Mouse (Mus musculus) macrophage (primary cell): ENCODE results near the gene Poll. TPM values are rescaled to one million over a fixed set of nuclear protein-coding genes. Genes with fewer than 3 reads are reported as not detected.
A peak's percentile ranks its signal among the peaks of the same experiment; 100 is the strongest.
"Not testable (repeated sequence)": the region's sequence is repeated elsewhere in the genome, so short reads cannot be mapped to it uniquely, and the experiment has no call there.

Source experiments
- H3K27ac ChIP-seq: fragments of 350-480 bp; formaldehyde crosslinking; 2 replicates; pipeline ENCODE4 v1.9.0; 2021
- H3K36me3 ChIP-seq: fragments of 350-480 bp; formaldehyde crosslinking; 2 replicates; pipeline ENCODE4 v1.9.0; 2021; ENCODE audit errors: inconsistent target
- H3K4me3 ChIP-seq: fragments of 350-480 bp; formaldehyde crosslinking; 2 replicates; pipeline ENCODE4 v1.9.0; 2021; ENCODE audit errors: inconsistent target
- H3K79me2 ChIP-seq: fragments of 350-480 bp; formaldehyde crosslinking; 2 replicates; pipeline ENCODE4 v1.9.0; 2021; ENCODE audit errors: inconsistent target
- WGBS: methylation state at CpG from one replicate; pipeline ENCODE4 v1.1.7; 2026; ENCODE audit warnings: inconsistent platforms; ENCODE audit not compliant: missing documents; 5-methylcytosine and 5-hydroxymethylcytosine counted together
- polyA plus RNA-seq: library from polyadenylated mRNA; stranded (reverse); fragments of 250-400 nt; gene quantifications from 3 replicates; pipeline ENCODE4 v1.2.4, GENCODE M21; 2018; ENCODE audit warnings: inconsistent platforms

The Poll gene
- polyA plus RNA-seq, 1 experiment from 2014 or later = 3.9 TPM

DNA sequence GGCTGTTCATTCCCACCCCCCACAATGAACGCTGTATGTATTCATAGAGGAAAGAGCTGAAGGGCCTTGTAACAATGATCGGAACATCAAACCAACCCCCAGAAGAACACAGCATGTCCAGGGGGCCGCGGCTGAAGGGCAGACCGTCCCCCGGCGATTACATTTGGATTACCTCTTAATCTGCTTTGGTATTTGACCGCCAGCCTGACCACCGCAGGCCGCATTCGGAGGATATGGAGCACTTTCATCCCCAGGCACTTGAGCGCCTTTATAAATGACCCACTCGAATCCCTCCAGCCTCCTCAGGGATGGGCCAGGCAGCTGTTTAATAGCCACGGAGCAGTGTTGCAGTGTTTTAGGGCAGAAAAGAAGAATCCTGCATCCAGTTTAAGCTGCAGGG is 7.0 kb upstream of the Poll start:
- Histone ChIP-seq H3K27ac (no peak overlapping the region), H3K79me2 (no peaks in the 10 kb centered on the region), H3K4me3 (no peak overlapping the region), H3K36me3 (peaks cover 23% of the 10 kb centered on the region)
- 93% methylated on average over 13 of the region's 14 CpGs for WGBS

DNA sequence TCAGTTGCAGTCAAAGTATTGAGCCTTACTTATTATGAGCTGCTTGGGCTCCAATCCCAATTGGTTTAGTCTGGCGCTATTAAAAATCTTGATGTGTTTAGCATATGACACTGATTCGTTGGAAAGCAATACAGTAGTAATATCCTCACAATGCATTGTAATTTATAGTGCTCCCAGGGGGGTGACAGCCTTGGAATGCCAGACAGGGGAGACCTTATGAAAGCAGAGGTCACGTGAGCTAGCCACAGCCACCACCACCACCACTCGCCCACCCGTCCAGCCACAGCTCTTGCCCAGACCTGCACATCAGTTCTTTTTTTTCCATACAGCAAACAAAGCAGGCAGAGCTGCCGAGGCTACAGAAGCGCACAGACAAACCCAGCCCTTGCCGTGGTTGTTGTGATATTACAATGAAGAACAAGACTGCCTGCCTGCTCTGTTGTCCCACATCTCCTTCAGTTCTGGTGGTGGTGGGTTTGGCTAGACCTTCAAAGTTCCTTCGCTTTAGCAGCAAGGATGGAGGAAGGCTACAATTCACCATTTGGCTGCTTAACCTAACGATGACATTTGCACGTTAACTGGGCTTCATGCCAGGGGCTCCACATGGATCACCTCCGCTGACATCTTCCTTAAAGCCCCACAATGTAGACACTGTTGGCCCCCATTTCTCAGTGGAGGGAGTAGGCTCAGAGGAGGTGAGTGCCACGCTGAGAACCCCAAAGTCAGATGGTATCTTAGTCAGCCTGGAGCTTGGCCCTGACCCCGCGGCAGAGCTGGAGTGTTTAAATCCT is 5.8 kb upstream of the Poll start:
- H3K79me2 ChIP-seq = no peaks in the 10 kb centered on the region
- peaks cover 12% of the 10 kb centered on the region; the same call in 1 of the 2 replicates for H3K36me3 ChIP-seq
- H3K4me3 ChIP-seq = no peak overlapping the region
- 92% methylated on average over 15 of the region's 15 CpGs for WGBS
- no peak overlapping the region for H3K27ac ChIP-seq

DNA sequence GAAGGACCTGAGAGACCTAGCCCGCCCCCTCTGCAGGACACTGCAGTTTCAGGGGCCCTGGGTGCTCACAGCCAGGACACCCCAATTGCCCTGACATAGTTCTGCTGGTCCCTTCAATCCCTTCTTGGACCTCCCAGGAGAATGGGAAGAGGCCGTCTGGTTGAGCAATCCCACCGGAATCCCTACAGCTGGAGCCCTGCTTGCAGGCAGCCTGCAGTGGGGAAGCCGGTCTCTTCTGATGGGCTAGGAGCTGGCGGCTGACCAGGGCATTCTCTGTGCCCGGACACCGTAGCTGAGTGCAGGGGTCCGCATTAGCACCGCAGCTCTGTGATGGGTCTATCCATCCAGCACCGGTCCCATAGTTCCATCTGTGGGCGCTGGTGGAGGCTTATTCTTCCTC is 6.2 kb downstream of the Poll start:
- Histone ChIP-seq H3K36me3 (peaks cover 13% of the 10 kb centered on the region; the same call in 1 of the 2 replicates), H3K4me3 (no peak overlapping the region), H3K27ac (no peak overlapping the region), H3K79me2 (no peaks in the 10 kb centered on the region)
- WGBS = 92% methylated on average over 11 of the region's 11 CpGs

DNA sequence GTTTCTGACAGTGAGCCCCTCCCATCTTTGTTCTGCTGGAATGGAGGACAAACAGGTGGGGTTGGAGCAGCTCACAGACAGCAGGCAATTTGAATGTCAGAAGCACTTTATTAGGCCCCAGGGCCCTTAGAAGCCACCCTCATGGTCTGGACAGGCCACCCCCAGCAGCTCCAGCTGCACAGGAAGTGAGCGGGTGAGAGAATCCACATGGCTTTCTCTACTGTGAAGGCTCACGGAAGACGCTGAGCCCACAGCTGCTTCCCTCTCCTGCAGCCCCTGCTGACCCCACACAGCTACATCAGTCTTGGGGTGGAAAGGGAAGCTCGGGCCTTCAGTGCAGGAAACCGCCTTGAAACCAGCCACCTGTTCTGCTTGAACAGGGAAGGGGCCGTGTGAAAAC is 8.1 kb downstream of the Poll start:
- Histone ChIP-seq H3K4me3 (no peak overlapping the region), H3K36me3 (peaks cover 13% of the 10 kb centered on the region; the same call in 1 of the 2 replicates), H3K27ac (no peak overlapping the region), H3K79me2 (no peaks in the 10 kb centered on the region)
- 47% methylated on average over 6 of the region's 6 CpGs for WGBS

DNA sequence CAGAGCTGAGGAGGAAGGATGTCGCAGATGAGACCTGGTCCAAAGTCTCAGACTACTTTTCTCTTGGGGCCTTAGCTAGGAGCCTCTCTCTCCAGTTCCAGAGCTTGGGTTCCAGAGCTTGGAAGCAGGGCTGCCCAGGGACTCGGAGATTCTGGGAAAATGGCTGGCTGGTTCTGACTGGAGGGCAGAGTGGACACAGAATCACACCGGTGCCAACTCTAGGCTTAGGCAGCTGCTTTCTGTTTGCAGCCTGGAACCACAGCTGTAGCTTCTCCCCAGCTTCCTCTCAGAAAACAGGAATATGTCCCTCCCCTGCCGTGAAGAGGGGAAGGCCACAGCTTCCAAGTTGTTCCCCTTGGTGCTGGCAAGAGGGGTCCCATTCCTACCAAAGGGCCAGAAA is 10.4 kb downstream of the Poll start:
- H3K27ac ChIP-seq = no peak overlapping the region
- H3K79me2 ChIP-seq = no peaks in the 10 kb centered on the region
- no peak overlapping the region for H3K4me3 ChIP-seq
- H3K36me3 ChIP-seq = 0 out of 2 replicates have a peak, but pooled peaks cover 12% of the 10 kb centered on the region
- WGBS = 40% methylated on average over 4 of the region's 4 CpGs

DNA sequence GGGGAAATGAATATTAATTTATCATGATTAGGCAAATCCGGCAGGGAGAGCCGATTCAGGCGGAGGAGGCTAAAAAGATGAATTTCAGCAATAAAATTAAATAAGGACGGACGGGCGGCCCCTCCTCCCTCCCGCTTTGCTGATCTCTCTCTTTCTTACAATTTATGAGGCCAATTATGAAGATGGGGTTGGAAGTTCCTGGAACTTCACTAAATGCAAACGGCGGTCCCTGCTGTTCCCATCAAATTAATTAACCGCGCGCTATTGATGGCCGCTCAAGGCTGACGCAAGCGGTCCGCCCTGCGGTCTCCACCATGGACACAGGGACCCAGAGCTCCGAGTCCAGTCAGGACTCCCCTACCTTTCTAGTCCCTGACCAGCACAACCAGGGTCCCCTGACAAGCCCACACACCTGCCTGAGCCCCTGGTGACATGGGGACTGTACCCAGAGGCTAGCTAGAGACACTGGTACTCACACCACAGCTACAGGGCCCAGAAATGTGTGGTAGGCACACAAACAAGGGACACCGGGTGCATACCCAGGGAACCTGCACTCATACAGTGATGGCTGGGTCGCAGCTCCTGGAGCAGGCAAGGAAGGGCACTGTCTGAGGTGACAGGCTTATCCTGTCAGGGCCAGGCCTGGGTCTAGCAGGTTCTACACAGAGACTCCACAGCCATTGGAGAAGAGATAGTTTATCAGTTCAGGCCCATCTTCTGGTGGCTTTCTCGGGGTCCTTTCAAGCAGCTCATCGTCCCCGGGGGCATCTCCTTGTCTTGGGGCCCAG is 11.0 kb downstream of the Poll start:
- Histone ChIP-seq H3K27ac (no peak overlapping the region), H3K4me3 (no peak overlapping the region), H3K79me2 (no peaks in the 10 kb centered on the region), H3K36me3 (0 out of 2 replicates have a peak, but pooled peaks cover 6% of the 10 kb centered on the region)
- WGBS = 93% methylated on average over 23 of the region's 23 CpGs

DNA sequence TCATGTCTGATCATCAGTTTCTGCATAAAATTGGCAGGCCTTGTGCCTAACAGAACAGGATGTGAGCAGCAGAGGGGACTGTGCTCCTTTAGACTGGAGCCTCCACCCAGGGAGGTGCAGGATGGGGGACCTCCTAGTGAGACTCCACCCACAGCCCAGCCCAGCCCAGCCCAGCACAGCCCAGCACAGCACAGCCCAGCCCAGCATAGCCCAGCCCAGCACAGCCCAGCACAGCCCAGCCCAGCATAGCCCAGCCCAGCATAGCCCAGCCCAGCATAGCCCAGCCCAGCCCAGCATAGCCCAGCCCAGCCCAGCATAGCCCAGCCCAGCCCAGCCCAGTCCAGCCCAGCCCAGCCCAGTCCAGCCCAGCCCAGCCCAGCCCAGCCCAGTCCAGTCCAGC is 12.1 kb downstream of the Poll start:
- not testable (repeated sequence) for H3K27ac ChIP-seq, H3K4me3 ChIP-seq, H3K79me2 ChIP-seq, H3K36me3 ChIP-seq

DNA sequence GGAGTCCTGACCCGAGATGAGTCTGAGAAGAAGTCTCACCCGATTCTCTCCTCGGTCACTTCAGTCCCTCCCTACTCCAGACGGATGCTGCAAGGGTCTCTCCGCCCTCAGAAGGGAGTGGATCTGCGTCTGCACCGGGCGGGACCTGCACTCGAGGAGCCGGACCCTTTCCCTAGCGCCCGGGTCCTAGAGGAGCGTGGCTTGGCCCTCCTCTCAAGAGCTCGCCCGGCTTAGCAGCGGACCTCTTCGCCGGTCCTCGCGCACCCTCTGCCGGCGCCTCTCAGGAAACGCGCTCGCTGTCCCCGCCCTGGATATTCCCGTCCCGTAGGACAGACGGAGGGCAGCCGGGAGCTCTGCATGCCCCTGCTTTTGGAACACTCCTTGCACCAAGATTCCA is 15.4 kb downstream of the Poll start:
- Histone ChIP-seq H3K27ac (no peak overlapping the region), H3K79me2 (no peaks in the 10 kb centered on the region), H3K4me3 (peak overlapping the region; percentile 27; the same call in 1 of the 2 replicates), H3K36me3 (no peaks in the 10 kb centered on the region)
- WGBS = 1% methylated on average over 28 of the region's 30 CpGs

DNA sequence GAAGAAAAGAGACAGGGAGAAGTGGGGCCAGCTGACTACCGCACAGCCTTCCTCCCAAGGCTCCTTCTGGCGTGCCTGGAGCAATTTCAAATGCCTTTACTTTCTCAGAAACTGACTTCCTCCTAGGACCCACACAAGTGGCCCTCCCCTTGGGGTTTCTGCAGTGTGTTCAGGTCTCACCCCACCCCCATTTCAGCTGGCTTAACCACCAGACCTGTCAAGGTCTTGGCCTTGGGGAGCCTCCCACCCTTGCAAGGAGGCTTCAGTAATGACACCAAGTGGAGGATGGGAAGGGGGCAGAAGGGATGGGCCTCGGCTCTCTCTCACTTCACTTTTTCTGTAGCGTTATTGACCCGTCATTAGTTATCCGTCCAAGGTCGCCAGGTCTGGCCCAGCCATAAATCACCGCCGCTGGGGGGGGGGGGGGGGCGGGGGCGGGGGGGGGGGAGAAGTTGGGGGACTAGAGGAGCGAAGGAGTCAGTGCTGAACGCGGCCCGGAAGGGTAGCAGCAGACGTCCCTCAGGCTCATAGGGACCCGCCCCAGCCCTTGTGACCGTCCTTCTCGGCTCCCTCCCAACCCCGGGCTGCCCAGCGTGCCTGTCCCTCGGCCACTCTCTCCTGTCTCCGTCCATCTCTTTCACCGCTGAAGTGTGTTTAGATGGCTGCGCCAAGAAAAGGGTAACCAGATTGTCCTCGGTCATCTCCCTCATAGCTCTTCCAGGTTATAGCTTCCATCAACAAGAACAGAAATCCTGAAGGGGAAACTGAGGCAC is 16.0 kb downstream of the Poll start:
- Histone ChIP-seq H3K36me3 (no peaks in the 10 kb centered on the region), H3K27ac (no peak overlapping the region)
- WGBS = 2% methylated on average over 22 of the region's 26 CpGs

DNA sequence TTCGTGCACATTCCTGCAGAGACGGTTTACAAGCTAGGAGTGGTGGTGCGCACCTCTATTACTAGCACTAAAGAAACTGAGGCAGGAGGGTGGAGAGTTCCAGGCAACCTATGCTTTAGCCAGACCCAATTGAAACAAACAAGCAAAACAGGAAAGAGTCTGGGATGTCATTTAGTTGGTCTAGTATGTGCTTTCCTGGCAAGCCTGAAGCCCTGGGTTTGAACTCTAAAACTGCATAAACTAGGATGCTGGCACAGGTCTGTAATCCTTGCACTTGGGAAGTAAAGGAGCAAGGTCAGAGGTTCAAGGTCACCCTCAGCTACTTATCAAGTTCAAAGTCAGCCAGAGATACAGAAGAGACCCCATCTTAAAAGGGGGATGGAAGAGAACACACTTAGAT is 18.3 kb downstream of the Poll start:
- WGBS = 57% methylated on average over 3 of the region's 3 CpGs
- Histone ChIP-seq H3K36me3 (no peaks in the 10 kb centered on the region), H3K4me3 (no peak overlapping the region), H3K27ac (no peak overlapping the region), H3K79me2 (no peaks in the 10 kb centered on the region)

More for the DNA sequence above, 16.0 kb downstream of the Poll start:
- peak overlapping the region; percentile 27; the same call in 1 of the 2 replicates for H3K4me3 ChIP-seq
- H3K79me2 ChIP-seq = no peaks in the 10 kb centered on the region

DNA sequence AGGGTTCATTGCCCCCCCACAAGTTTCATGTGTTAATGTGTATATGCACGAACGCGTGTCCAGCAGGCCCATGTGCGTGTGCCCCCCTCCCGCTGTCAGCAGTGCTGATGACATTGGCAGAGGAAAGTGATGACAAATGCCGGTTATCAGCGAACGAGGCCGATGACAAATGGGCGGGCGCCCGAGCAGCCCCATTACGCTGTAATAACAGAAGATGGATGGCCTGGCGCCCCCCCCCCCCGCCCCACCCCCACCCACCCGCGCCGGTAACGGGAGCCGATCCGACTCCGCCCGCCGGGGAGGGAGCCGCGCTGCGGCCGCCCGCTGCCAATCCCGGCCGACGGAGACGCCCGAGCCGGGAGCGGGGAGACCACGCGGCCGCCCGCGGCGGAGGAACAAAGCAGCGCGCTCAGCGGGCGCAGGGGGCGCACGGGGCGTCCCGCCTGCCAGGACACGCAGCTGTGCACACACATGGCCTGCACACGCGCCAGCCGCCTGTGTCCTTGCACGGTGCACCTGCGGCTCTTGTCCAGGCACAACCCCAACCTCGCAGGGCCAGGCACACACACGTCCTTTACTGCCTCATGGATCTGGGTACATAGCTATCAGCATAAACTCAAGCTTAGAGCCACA is 18.8 kb downstream of the Poll start:
- WGBS = 6% methylated on average over 24 of the region's 58 CpGs
- Histone ChIP-seq H3K4me3 (no peak overlapping the region), H3K79me2 (no peaks in the 10 kb centered on the region), H3K27ac (no peak overlapping the region), H3K36me3 (no peaks in the 10 kb centered on the region)

DNA sequence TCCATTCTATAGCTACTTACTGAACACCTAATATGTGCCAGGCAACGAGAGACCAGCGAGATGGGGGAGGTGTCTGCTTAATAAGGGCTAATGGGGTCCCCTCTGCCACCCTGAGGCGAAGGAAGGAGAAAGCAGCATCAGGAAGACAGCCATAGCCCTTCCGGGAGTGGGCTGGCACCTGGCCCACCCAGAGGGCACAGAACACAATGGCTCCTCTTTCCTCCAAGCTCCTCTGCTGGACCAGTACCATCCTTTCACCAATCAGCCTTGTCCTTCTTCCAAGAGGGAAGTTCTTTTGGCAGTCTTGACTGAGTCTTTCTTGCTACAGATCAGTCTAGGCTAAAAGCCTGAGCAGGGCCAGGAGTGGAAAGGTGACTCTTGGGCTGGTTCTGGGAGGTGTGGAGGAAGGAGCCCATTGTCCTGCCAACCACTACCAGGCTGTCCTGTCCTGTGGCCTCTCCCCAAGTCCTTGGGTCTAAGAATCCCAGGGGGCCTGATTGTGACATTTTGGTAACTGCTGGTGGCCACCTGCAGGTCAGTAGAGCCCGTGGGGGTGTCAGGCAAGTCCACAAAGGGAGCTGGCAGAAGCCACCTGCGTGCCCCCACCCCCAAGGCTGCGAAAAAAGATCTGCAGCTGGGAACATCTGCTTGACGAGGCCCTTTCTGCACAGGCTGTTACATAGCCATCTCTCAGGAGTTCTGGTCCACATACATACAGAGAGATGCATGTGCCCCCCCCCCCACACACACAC is 19.5 kb downstream of the Poll start:
- Histone ChIP-seq H3K36me3 (no peaks in the 10 kb centered on the region), H3K4me3 (no peak overlapping the region), H3K27ac (no peak overlapping the region), H3K79me2 (no peaks in the 10 kb centered on the region)
- WGBS = 73% methylated on average over 8 of the region's 8 CpGs

DNA sequence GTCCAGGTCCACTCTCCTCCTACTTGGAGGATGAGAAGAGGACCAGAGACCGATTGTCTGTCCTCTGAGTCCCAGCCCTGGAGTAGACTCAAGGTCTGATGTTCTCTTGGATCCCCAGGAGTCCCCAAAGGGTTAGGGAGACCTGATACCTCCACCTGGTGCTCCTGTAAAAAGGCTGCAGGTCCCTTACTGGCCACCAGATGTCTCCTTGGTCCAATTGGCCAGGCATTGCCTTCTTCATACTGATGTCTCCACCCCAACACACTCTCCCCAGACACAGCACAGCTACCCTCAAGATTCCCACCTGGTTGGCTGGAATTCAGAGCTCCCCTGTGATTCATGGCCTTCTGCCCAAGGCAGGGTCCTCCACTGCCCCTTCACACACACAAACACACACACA is 22.8 kb downstream of the Poll start:
- 50% methylated on average over 1 of the region's 1 CpGs for WGBS
- no peaks in the 10 kb centered on the region for H3K79me2 ChIP-seq
- H3K27ac ChIP-seq = no peak overlapping the region
- H3K36me3 ChIP-seq = no peaks in the 10 kb centered on the region
- no peak overlapping the region for H3K4me3 ChIP-seq

DNA sequence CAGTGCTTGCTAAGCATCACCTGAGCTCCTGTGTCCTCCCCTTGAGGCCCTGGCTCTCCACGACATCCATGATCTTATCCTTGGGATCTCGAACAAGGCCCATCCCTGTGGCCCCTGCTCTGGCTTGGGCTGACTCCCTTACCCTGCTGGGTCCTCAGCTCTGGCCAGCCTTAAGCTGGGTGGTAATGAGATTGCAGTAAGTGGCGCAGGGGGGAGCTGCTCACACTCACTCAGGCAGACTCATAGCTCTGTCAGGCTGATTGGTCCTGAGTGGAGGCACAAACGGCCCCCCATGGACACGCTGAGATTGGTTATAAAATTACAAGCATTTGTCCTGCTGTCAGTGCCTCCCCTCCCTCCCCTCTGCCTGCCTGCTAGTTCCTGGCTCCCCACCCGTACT is 24.4 kb downstream of the Poll start:
- Histone ChIP-seq H3K36me3 (no peaks in the 10 kb centered on the region), H3K27ac (no peak overlapping the region), H3K4me3 (no peak overlapping the region), H3K79me2 (no peaks in the 10 kb centered on the region)
- WGBS = 89% methylated on average over 6 of the region's 6 CpGs
